16 mouse cellular contexts compared by ENCODE assay signal in genomic region chr17:29947271-29947714, GRCm38 (mm10). TPM values are rescaled to one million over a fixed set of nuclear protein-coding genes. Genes with fewer than 3 reads are reported as not detected.
DNase-seq lines count a peak whose midpoint lies in the region; ATAC-seq lines count a peak whose summit lies in the region.
"Had no signal": no experiment of that assay in that cellular context is flagged by ENCODE, and none has a peak within 500 bp of the region (broad histone marks: within the 10 kb centered on the region; RNA-seq: fewer than 3 reads in every experiment).

No protein-coding gene starts in this region.

- no peak for ATAC-seq in heart, embryonic 13.5 days (ENCODE audit: extremely low read depth, insufficient number of reproducible peaks, low FRiP score, low TSS enrichment)
- ATAC-seq in intestine, embryonic 16.5 days = no peak
- ATAC-seq: activated CD4-positive, CD25-positive, alpha-beta regulatory T cell, adult 4 months had no signal

- 0 out of 2 replicates have a peak, but pooled peaks cover 3% of the 10 kb centered on the region for H3K27me3 ChIP-seq in heart, embryonic 13.5 days (replicated peaks)
- H3K27me3 ChIP-seq in limb, embryonic 10.5 days (ENCODE audit: low read depth, poor library complexity, severe bottlenecking) = no peaks in the 10 kb centered on the region; the same call in 1 of the 2 replicates
- H3K27me3 ChIP-seq in intestine, embryonic 16.5 days (replicated peaks; ENCODE audit: control insufficient read depth, insufficient read depth, low read length) = no peaks in the 10 kb centered on the region

- peaks cover 9% of the 10 kb centered on the region for H3K4me1 ChIP-seq in heart, embryonic 13.5 days
- H3K4me1 ChIP-seq in limb, embryonic 10.5 days = peaks cover 19% of the 10 kb centered on the region
- H3K4me1 ChIP-seq in intestine, embryonic 16.5 days (ENCODE audit: control insufficient read depth, insufficient read depth, low read length) = peaks cover 13% of the 10 kb centered on the region

- H3K4me3 ChIP-seq in heart, embryonic 13.5 days = no peak overlapping the region
- no peak overlapping the region for H3K4me3 ChIP-seq in limb, embryonic 10.5 days
- no peak overlapping the region for H3K4me3 ChIP-seq in intestine, embryonic 16.5 days (ENCODE audit: low read length)
- H3K4me3 ChIP-seq: layer of hippocampus, adult 2 months; myocyte had no signal

- H3K9me3 ChIP-seq in heart, embryonic 13.5 days = no peaks in the 10 kb centered on the region
- no peaks in the 10 kb centered on the region for H3K9me3 ChIP-seq in limb, embryonic 10.5 days (replicated peaks)
- H3K9me3 ChIP-seq in intestine, embryonic 16.5 days (ENCODE audit: control insufficient read depth, low read length) = no peaks in the 10 kb centered on the region

- H3K4me2 ChIP-seq in heart, embryonic 13.5 days = no peak overlapping the region
- H3K4me2 ChIP-seq in intestine, embryonic 16.5 days (ENCODE audit: low read depth, low read length) = no peak overlapping the region
- H3K4me2 ChIP-seq: heart, embryonic 11.5 days had no signal

- H3K9ac ChIP-seq in heart, embryonic 13.5 days = 0 out of 2 replicates have a peak overlapping the region, but pooled peaks have one; percentile 7
- H3K9ac ChIP-seq in intestine, embryonic 16.5 days (ENCODE audit: low read depth, low read length) = no peak overlapping the region

- no peak for DNase-seq in heart, postnatal 10 days
- DNase-seq in MN1 (ENCODE audit: low spot score) = peak; percentile 33
- DNase-seq in brain, adult 2 months (ENCODE audit: low read depth, low spot score) = peak; percentile 10
- no peak for DNase-seq in limb, embryonic 10.5 days (ENCODE audit: low spot score)
- DNase-seq in thymus, postnatal 10 days (ENCODE audit: low spot score in 2 of 2) = no peak
- DNase-seq: gastrocnemius, postnatal 36 days; liver; lung, adult 2 months; thymus, postnatal 25 days had no signal

- 56% methylated on average over 5 of the region's 5 CpGs for WGBS in heart, embryonic 13.5 days
- 44% methylated on average over 5 of the region's 5 CpGs for WGBS in limb, embryonic 10.5 days
- 54% methylated on average over 5 of the region's 5 CpGs for WGBS in intestine, embryonic 16.5 days

- no peak overlapping the region for H3K27ac ChIP-seq in heart, embryonic 13.5 days (replicated peaks)
- 0 out of 2 replicates have a peak overlapping the region, but pooled peaks have one; percentile 30 for H3K27ac ChIP-seq in limb, embryonic 10.5 days
- H3K27ac ChIP-seq in intestine, embryonic 16.5 days (ENCODE audit: low read length) = no peak overlapping the region
- H3K27ac ChIP-seq: layer of hippocampus, adult 2 months; macrophage had no signal

- H3K36me3 ChIP-seq in heart, embryonic 13.5 days = no peaks in the 10 kb centered on the region
- H3K36me3 ChIP-seq in limb, embryonic 10.5 days = no peaks in the 10 kb centered on the region
- no peaks in the 10 kb centered on the region for H3K36me3 ChIP-seq in intestine, embryonic 16.5 days (ENCODE audit: control insufficient read depth, insufficient read depth, low read length)

- intact Hi-C loops in heart, postnatal 10 days (cut with DNase I) = no loop called here

RNA-seq across cellular contexts. Expression of gene Mdga1, which starts 22.6 kb away (rescaled TPM):
- polyA plus RNA-seq in heart, embryonic 13.5 days (2015; fragmentation: Nextera tagmentation; extraction: Ambion mirVana) = 4.4 TPM in 2 replicates
- 10 to 100 TPM; 17.2 to 17.8 TPM for total RNA-seq in heart, postnatal 10 days (2021)
- 1.2 and 4.0 TPM in 2 replicates for polyA plus RNA-seq in limb, embryonic 10.5 days (2016; fragmentation: Nextera tagmentation; extraction: Ambion mirVana)
- polyA plus RNA-seq in intestine, embryonic 16.5 days (2015; fragmentation: Nextera tagmentation; extraction: Ambion mirVana) = 0.86 and 1.6 TPM in 2 replicates
- polyA plus RNA-seq: activated CD4-positive, CD25-positive, alpha-beta regulatory T cell, adult 4 months had no signal

RNA-seq across cellular contexts. Expression of gene Zfand3, which starts 57.2 kb away (rescaled TPM):
- 52.5 and 55.7 TPM in 2 replicates for polyA plus RNA-seq in heart, embryonic 13.5 days (2015; fragmentation: Nextera tagmentation; extraction: Ambion mirVana)
- 100 to 1,000 TPM; 137 to 138 TPM for total RNA-seq in heart, postnatal 10 days (2021)
- polyA plus RNA-seq in limb, embryonic 10.5 days (2016; fragmentation: Nextera tagmentation; extraction: Ambion mirVana) = 53.9 and 62.8 TPM in 2 replicates
- polyA plus RNA-seq in intestine, embryonic 16.5 days (2015; fragmentation: Nextera tagmentation; extraction: Ambion mirVana) = 39.7 and 40.2 TPM in 2 replicates

Comparison
In these comparisons a context has a peak if more than half of its experiments do, and no peak if none do; other contexts are left out.
1. DNase-seq: peak in MN1 (single experiment) and brain, adult 2 months (single experiment); none in heart, postnatal 10 days (0 of 2), limb, embryonic 10.5 days (single experiment) and thymus, postnatal 10 days (0 of 2).